Mouse (Mus musculus) embryo, embryonic 9.5 days (tissue): ENCODE measurements around the gene Tigd3.
A peak's percentile ranks its signal among the peaks of the same experiment; 100 is the strongest.

Source experiments
- DNase-seq: peaks from one replicate; pipeline ENCODE4 v3.0.0-alpha.2; 2017; ENCODE audit errors: extremely low spot score

Tigd3 gene

DNA sequence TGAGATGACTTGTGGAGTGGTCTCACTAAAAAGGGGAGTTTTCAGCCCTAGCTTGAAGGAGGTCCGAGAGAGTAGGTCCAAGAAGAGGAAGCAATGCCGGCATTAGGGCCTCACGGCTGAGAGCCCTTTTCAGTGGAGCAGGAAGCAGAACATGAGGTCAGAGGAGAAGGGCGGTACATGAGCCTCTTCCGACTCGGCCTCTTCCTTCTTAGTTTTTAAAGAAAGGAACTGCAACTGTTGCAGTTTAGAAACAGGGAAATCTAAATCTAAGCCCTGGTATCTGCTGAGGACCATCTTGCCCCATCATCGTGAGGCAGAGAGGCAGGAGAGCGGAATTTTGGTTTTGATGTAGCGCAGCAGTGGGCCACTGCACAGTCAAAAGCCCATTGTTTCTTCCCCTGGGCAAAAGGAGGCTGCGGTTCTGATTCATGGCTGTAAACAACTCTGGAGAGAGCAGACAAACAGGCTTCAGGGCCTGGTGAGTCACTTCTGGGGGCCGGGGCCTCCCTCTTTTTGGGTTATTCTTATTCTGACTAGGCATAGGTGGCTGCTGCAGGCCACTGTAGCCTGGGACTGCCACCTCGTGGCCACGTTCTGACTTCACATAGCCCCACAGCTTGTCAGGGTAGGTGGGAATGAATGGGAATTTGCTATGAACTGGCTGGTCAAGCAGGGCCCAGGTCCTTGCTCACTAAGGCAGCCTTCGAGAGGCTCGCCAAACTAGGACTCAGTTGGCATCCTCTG is 16.2 kb downstream of the Tigd3 start, which contains the start of gene Slc25a45:
Gene Slc25a45, plus strand, starts transcription at position 191 of the 744 bp plus-strand sequence.
- peak; percentile 69 for DNase-seq

DNA sequence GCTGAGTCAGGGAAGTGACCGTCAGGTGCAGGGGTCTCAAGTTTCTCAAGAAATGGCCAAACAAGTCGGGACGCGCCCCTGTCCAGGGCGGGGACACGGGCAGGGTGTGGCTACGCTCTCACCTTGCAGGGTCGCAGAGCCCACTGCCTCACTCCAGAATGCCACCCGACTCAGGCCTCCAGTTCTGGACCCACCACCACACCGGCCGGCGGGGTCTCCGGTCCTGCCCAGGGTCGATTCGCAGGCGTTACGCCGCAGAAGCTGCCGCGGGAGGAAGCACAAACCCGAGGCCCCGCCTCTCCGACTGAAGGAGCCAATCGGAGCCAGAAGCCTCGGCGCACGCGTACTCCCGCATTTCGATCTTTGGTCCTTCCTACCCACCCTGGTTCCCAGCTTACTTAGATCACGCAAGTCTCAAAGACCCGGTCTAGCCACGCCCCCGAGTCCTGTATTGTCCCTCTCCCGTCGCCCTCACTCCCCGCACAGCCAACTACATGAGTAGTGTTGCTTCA is 18.9 kb downstream of the Tigd3 start, which contains the start of gene Frmd8:
Gene Frmd8, minus strand, starts transcription at position 306 of the 512 bp plus-strand sequence.
- peak; percentile 89 for DNase-seq

- no peak for DNase-seq
Measured at GRCm38 (mm10) chr19:5874391-5874968, 19.5 kb downstream of the Tigd3 start.

- DNase-seq, result no peak
Measured at GRCm38 (mm10) chr19:5872931-5873556, 20.9 kb downstream of the Tigd3 start.

DNA sequence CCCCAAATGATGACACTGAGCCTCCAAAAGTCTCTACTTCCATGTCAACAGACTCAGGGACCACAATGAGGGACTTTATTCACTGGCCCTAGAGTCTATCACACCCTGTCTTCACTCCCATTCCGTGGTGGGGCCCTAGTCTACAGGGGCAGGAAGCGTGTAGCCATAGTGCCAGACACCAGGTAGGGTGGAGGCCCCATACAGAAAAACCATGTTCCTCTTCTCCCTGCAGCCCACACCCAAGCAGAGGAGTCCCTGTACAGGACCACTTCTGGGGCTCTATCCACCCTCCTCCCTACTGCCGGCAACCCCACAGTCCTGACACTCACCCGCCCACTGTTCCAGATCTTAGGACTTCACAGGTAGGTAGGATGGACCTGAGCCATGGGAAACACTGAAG is 21.4 kb downstream of the Tigd3 start:
- no peak for DNase-seq

GRCm38 (mm10) chr19:5871683-5872082 is 22.3 kb downstream of the Tigd3 start:
- no peak for DNase-seq

- peak; percentile 77 for DNase-seq
Measured at GRCm38 (mm10) chr19:5871273-5871672, 22.7 kb downstream of the Tigd3 start.

DNA sequence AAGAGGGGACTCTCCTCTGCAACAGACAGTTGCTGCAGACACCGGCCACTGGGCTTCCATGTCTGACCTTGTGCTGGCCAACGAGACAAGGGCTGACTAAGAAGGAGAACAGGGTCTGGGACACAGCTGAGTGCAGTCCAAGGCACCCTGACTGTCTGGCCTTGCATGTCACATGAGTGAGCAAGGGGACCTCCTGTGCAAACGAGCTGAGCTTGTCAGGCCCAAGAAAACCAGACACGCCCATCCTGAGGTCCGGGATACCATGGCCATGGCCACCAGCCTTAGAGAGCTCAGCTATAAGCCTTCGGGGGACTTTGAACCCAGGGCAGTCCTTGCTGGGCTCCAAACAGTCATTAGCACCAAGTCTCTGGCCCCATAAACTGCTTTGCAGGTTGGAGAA is 25.9 kb downstream of the Tigd3 start:
- no peak for DNase-seq

DNA sequence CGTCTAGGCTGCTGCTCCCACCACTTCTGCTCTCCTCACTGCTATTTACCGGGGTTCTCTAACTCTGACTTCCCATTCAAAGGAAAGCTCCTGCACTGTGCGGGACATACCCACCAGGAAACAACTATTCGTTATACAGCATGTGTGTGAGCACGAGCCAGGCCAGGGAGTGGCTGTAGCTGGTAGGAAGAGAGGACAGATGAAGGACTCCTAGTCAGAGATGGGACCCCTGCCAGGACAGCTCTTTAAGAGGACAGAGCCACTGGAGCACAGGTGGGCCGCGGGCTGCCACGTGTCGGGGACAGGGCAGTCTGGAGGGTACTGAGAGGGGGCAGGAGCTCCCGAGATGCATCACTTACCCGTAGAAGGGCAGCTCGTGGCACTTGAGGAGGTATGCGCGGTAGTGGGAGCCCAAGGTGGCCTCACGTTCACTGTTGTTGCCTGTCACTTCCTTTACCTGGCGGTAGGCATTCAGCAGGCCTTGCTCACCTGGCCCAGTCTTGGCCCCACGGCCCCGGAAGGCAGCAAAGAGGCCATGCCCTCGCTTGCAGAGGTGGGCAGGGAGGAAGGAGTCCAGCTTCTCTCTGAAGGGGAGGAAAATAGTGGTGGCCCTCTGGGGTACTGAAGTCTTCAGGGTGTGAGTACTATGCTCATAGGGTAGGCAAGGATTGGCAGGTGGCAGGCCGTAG is 29.1 kb downstream of the Tigd3 start:
- DNase-seq, result no peak

- no peak for DNase-seq
Measured at GRCm38 (mm10) chr19:5863776-5864175, 30.2 kb downstream of the Tigd3 start.

DNA sequence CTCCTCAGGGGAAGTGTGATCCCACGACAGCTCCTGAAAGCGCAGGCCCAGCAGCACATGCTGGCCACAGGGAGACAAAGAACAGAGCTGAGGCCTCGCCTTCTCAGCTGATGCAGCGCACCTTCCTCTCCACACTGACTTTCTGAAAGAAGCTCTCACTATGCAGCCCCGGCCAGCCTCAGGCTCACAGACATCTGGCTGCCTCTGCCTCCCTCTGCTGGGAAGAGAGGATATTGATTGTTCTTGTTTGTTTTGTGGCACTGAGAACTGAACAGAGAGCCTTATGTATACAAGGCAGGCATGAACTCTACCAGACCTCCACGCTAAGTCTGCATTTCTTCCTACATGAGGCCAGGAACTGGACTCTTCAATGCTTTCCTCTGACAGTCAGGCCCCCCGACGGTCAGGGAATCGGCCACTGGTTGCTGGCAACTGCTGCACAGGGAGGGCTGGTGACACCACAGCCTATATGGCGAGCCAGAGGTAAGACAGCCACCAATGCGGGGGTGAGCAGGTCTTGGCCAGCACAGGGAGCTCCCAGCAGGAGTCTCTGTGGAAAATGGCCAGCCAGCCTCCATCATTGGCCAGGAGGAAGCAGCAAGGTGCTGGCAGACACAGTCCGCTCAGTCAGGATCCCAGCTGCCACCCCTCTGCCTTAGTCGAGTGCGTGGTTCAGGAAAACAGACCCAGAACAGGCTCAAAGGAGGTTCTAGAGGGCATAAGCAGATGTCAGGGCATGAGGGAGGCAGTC is 31.4 kb downstream of the Tigd3 start:
- DNase-seq, result no peak

- no peak for DNase-seq
Measured at GRCm38 (mm10) chr19:5856604-5857003, 37.3 kb downstream of the Tigd3 start.

- DNase-seq, result no peak
Measured at GRCm38 (mm10) chr19:5852035-5852722, 41.8 kb downstream of the Tigd3 start.

GRCm38 (mm10) chr19:5851481-5851971 is 42.4 kb downstream of the Tigd3 start:
- no peak for DNase-seq

GRCm38 (mm10) chr19:5850860-5851259 is 43.1 kb downstream of the Tigd3 start:
- DNase-seq, result no peak

DNA sequence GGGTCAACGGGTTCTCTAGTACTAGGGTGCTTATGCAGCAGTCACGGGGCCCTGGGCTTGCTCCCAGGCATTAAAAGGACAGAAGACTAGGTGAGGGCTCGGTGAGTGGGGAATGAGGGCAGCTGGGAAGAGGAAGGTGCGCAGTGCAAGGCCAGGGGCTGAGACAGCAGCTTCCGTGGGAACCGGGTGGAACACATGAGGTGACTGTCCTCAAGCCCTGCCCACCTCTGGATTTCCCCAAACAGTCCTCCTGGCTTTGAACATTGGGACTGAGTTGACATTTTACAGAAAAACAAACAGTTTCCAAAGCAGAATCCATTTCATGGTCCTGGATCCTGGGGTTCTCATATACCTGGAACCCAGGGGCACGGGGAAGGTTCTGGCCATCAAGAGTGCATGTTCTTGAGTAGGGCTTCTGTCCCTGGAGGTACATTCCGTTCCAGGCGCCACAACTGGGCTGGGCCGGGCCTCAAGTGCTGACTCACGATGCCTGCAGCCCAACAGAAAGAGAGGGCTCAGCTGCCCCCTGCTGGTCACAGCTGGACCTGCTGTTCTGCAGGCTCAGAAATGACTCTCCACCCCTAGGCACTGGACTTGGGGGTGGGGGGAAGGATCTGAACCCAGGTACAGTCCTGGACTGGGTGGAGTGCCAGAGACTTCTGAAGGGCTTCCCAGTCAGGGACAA is 44.0 kb downstream of the Tigd3 start:
- DNase-seq, result peak; percentile 88

GRCm38 (mm10) chr19:5848826-5849672 is 44.9 kb downstream of the Tigd3 start:
- DNase-seq, result peak; percentile 60

DNA sequence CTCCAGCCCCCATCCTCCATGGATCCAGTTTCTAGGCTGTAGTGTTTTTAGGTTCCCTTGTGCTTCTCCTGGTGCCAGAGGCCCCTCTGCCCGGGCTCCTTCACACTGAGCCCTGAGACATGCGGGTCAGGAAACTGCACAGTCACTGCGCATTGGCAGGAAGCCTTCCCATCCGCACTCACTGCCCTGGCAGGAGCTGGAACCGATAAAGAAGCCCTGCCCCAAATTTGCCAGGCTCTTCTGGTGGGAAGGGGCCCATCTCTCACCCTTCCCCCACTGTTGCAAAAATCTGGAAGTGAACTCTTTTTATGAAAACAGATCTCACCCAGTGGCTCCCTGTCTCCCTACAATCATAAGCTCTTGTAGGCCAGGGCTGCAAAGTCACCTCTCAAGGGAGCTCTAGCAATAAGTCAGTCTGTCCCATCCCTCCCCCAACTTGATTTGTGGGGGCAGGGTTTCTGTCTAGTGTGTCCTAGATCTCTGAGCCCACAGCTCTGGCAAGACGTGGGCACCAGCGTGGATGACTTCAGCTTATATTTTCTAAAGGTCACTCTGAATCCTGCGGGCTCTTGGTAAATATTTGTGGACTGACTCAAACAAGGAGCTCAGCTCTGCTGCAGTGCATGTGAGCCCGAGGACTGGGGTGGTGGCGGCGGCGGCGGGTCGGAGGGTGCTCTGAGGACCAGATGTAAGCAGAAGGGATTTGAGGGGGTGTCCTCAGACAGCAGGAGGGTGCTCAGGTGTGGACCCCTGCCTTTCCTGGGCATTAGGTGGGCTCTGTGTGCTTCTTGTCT is 45.7 kb downstream of the Tigd3 start:
- peak; percentile 38 for DNase-seq
